Mouse (Mus musculus) stomach, postnatal 0 days (tissue): Measurements from ENCODE around the gene Atoh8.

Source experiments
- CTCF ChIP-seq: IDR thresholded peaks from 2 replicates; pipeline ENCODE4 v1.5.1; 2016; ENCODE audit warnings: antibody characterized with exemption, low read depth, mild to moderate bottlenecking, moderate library complexity
- EP300 ChIP-seq: optimal IDR thresholded peaks from 2 replicates; pipeline ENCODE3; 2016; ENCODE audit warnings: antibody characterized with exemption

DNA sequence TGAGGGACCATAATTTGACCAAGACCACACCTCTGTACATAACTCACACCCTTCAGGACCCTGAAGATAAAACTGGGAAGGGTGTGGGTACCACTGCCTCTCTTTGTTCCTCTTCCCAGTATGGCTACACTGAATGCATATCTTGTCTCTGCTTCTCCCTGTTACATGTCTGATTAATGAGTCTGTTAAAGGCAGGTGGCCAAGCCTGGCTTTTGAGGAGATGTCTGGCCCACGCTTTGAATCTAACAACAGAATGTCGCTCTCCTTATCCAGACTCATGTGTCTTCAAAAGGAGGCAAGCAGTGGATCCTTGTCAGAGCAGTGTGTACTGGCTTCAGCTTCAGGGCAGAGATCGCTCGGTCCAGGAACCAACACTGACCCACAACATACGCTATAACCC lies 50.8 kb downstream of the Atoh8 start:
- no peak for TF ChIP-seq CTCF
- no peak for TF ChIP-seq EP300
